Mouse (Mus musculus): ENCODE measurements around the gene Defb25. TPM values are rescaled to one million over a fixed set of nuclear protein-coding genes. Genes with fewer than 3 reads are reported as not detected.

The Defb25 gene
- polyA plus RNA-seq, 1 experiment from 2014 or later, result not detected

GRCm38 (mm10) chr2:152620367-152621134 lies 2.3 kb downstream of the Defb25 start:
- no peak overlapping the region for H3K27ac ChIP-seq (ENCODE audit: low read depth, low read length)
- H3K36me3 ChIP-seq (ENCODE audit: control insufficient read depth, insufficient read depth, low read length), result no peaks in the 10 kb centered on the region
- H3K4me1 ChIP-seq (ENCODE audit: control insufficient read depth, insufficient read depth, low read length), result no peaks in the 10 kb centered on the region
- H3K4me3 ChIP-seq (ENCODE audit: low read depth, low read length), result no peak overlapping the region
- WGBS, result 68% methylated on average over 9 of the region's 9 CpGs
- no peaks in the 10 kb centered on the region for H3K27me3 ChIP-seq (ENCODE audit: control insufficient read depth, insufficient read depth, low read length)
- no peak overlapping the region for H3K9ac ChIP-seq (replicated peaks; ENCODE audit: low read depth, low read length)
- H3K4me2 ChIP-seq (ENCODE audit: low read depth, low read length), result no peak overlapping the region
- no peak for ATAC-seq (ENCODE audit: low read depth)
- no peaks in the 10 kb centered on the region for H3K9me3 ChIP-seq (ENCODE audit: control insufficient read depth, low read length)

- H3K27ac ChIP-seq (ENCODE audit: low read depth, low read length), result no peak overlapping the region
- WGBS, result 59% methylated on average over 5 of the region's 5 CpGs
- no peaks in the 10 kb centered on the region for H3K4me1 ChIP-seq (ENCODE audit: control insufficient read depth, insufficient read depth, low read length)
- H3K4me3 ChIP-seq (ENCODE audit: low read depth, low read length), result no peak overlapping the region
- H3K4me2 ChIP-seq (ENCODE audit: low read depth, low read length), result no peak overlapping the region
- no peak overlapping the region for H3K9ac ChIP-seq (replicated peaks; ENCODE audit: low read depth, low read length)
- ATAC-seq (ENCODE audit: low read depth), result no peak
- H3K36me3 ChIP-seq (ENCODE audit: control insufficient read depth, insufficient read depth, low read length), result no peaks in the 10 kb centered on the region
- no peaks in the 10 kb centered on the region for H3K9me3 ChIP-seq (ENCODE audit: control insufficient read depth, low read length)
- H3K27me3 ChIP-seq (ENCODE audit: control insufficient read depth, insufficient read depth, low read length), result no peaks in the 10 kb centered on the region
These were observed 5.5 kb downstream of the Defb25 start for GRCm38 (mm10) chr2:152617374-152617773.

GRCm38 (mm10) chr2:152616470-152616869 lies 6.4 kb downstream of the Defb25 start:
- ATAC-seq (ENCODE audit: low read depth), result no peak
- H3K36me3 ChIP-seq (ENCODE audit: control insufficient read depth, insufficient read depth, low read length), result no peaks in the 10 kb centered on the region
- H3K4me3 ChIP-seq (ENCODE audit: low read depth, low read length), result no peak overlapping the region
- no peak overlapping the region for H3K9ac ChIP-seq (replicated peaks; ENCODE audit: low read depth, low read length)
- H3K4me1 ChIP-seq (ENCODE audit: control insufficient read depth, insufficient read depth, low read length), result no peaks in the 10 kb centered on the region
- no peaks in the 10 kb centered on the region for H3K27me3 ChIP-seq (ENCODE audit: control insufficient read depth, insufficient read depth, low read length)
- WGBS, result 82% methylated on average over 6 of the region's 6 CpGs
- no peaks in the 10 kb centered on the region for H3K9me3 ChIP-seq (ENCODE audit: control insufficient read depth, low read length)
- no peak overlapping the region for H3K4me2 ChIP-seq (ENCODE audit: low read depth, low read length)
- H3K27ac ChIP-seq (ENCODE audit: low read depth, low read length), result no peak overlapping the region

- no peaks in the 10 kb centered on the region for H3K36me3 ChIP-seq (ENCODE audit: control insufficient read depth, insufficient read depth, low read length)
- peak; percentile 69; the same call in 1 of the 2 replicates for ATAC-seq (ENCODE audit: low read depth)
- no peaks in the 10 kb centered on the region for H3K4me1 ChIP-seq (ENCODE audit: control insufficient read depth, insufficient read depth, low read length)
- 9% methylated on average over 7 of the region's 7 CpGs for WGBS
- H3K4me3 ChIP-seq (ENCODE audit: low read depth, low read length), result no peak overlapping the region
- no peak overlapping the region for H3K27ac ChIP-seq (ENCODE audit: low read depth, low read length)
- H3K4me2 ChIP-seq (ENCODE audit: low read depth, low read length), result no peak overlapping the region
- H3K9me3 ChIP-seq (ENCODE audit: control insufficient read depth, low read length), result no peaks in the 10 kb centered on the region
- no peak overlapping the region for H3K9ac ChIP-seq (replicated peaks; ENCODE audit: low read depth, low read length)
- no peaks in the 10 kb centered on the region for H3K27me3 ChIP-seq (ENCODE audit: control insufficient read depth, insufficient read depth, low read length)
These were observed 7.3 kb downstream of the Defb25 start for GRCm38 (mm10) chr2:152615563-152615962.

- no peaks in the 10 kb centered on the region for H3K9me3 ChIP-seq (ENCODE audit: control insufficient read depth, low read length)
- no peaks in the 10 kb centered on the region for H3K36me3 ChIP-seq (ENCODE audit: control insufficient read depth, insufficient read depth, low read length)
- no peak overlapping the region for H3K4me2 ChIP-seq (ENCODE audit: low read depth, low read length)
- ATAC-seq (ENCODE audit: low read depth), result no peak
- H3K4me1 ChIP-seq (ENCODE audit: control insufficient read depth, insufficient read depth, low read length), result no peaks in the 10 kb centered on the region
- H3K27me3 ChIP-seq (ENCODE audit: control insufficient read depth, insufficient read depth, low read length), result no peaks in the 10 kb centered on the region
- no peak overlapping the region for H3K27ac ChIP-seq (ENCODE audit: low read depth, low read length)
- H3K4me3 ChIP-seq (ENCODE audit: low read depth, low read length), result no peak overlapping the region
- no peak overlapping the region for H3K9ac ChIP-seq (replicated peaks; ENCODE audit: low read depth, low read length)
- 42% methylated on average over 7 of the region's 8 CpGs for WGBS
These were observed 10.7 kb downstream of the Defb25 start for GRCm38 (mm10) chr2:152612193-152612592.

- no peak overlapping the region for H3K4me2 ChIP-seq (ENCODE audit: low read depth, low read length)
- WGBS, result 86% methylated on average over 1 of the region's 1 CpGs
- H3K9me3 ChIP-seq (ENCODE audit: control insufficient read depth, low read length), result no peaks in the 10 kb centered on the region
- no peaks in the 10 kb centered on the region for H3K36me3 ChIP-seq (ENCODE audit: control insufficient read depth, insufficient read depth, low read length)
- no peak overlapping the region for H3K9ac ChIP-seq (replicated peaks; ENCODE audit: low read depth, low read length)
- H3K4me1 ChIP-seq (ENCODE audit: control insufficient read depth, insufficient read depth, low read length), result no peaks in the 10 kb centered on the region
- no peak for ATAC-seq (ENCODE audit: low read depth)
- H3K27me3 ChIP-seq (ENCODE audit: control insufficient read depth, insufficient read depth, low read length), result no peaks in the 10 kb centered on the region
- no peak overlapping the region for H3K27ac ChIP-seq (ENCODE audit: low read depth, low read length)
- H3K4me3 ChIP-seq (ENCODE audit: low read depth, low read length), result no peak overlapping the region
These were observed 14.1 kb downstream of the Defb25 start for GRCm38 (mm10) chr2:152608719-152609118.

- Histone ChIP-seq H3K4me1 (ENCODE audit: control insufficient read depth, insufficient read depth, low read length) (no peaks in the 10 kb centered on the region), H3K9me3 (ENCODE audit: control insufficient read depth, low read length) (no peaks in the 10 kb centered on the region), H3K4me3 (ENCODE audit: low read depth, low read length) (no peak overlapping the region), H3K27me3 (ENCODE audit: control insufficient read depth, insufficient read depth, low read length) (no peaks in the 10 kb centered on the region), H3K36me3 (ENCODE audit: control insufficient read depth, insufficient read depth, low read length) (no peaks in the 10 kb centered on the region), H3K27ac (ENCODE audit: low read depth, low read length) (no peak overlapping the region), H3K4me2 (ENCODE audit: low read depth, low read length) (no peak overlapping the region), H3K9ac (replicated peaks; ENCODE audit: low read depth, low read length) (no peak overlapping the region)
- 53% methylated on average over 6 of the region's 6 CpGs for WGBS
- no peak for ATAC-seq (ENCODE audit: low read depth)
These were observed 15.1 kb downstream of the Defb25 start for GRCm38 (mm10) chr2:152607746-152608145.

- Histone ChIP-seq H3K9me3 (ENCODE audit: control insufficient read depth, low read length) (no peaks in the 10 kb centered on the region), H3K27me3 (ENCODE audit: control insufficient read depth, insufficient read depth, low read length) (no peaks in the 10 kb centered on the region), H3K4me3 (ENCODE audit: low read depth, low read length) (no peak within 1 kb of the TSS), H3K27ac (ENCODE audit: low read depth, low read length) (no peak within 1 kb of the TSS), H3K4me2 (ENCODE audit: low read depth, low read length) (no peak within 1 kb of the TSS), H3K9ac (replicated peaks; ENCODE audit: low read depth, low read length) (no peak within 1 kb of the TSS), H3K4me1 (ENCODE audit: control insufficient read depth, insufficient read depth, low read length) (no peaks in the 10 kb centered on the region), H3K36me3 (ENCODE audit: control insufficient read depth, insufficient read depth, low read length) (no peaks in the 10 kb centered on the region)
- ATAC-seq (ENCODE audit: low read depth), result no peak
- WGBS, result 87% methylated on average over 15 of the region's 15 CpGs
These were observed 18.8 kb downstream of the Defb25 start, which contains the start of gene Defb36 for GRCm38 (mm10) chr2:152604057-152604456. TSS of gene Defb36 (plus strand) at chr2:152604327.

GRCm38 (mm10) chr2:152601275-152601960 lies 21.4 kb downstream of the Defb25 start:
- ATAC-seq (ENCODE audit: low read depth), result no peak

More at GRCm38 (mm10) chr2:152601275-152601960, 21.4 kb downstream of the Defb25 start:
- no peaks in the 10 kb centered on the region for H3K4me1 ChIP-seq (ENCODE audit: control insufficient read depth, insufficient read depth, low read length)
- H3K27ac ChIP-seq (ENCODE audit: low read depth, low read length), result no peak overlapping the region
- no peaks in the 10 kb centered on the region for H3K9me3 ChIP-seq (ENCODE audit: control insufficient read depth, low read length)
- H3K9ac ChIP-seq (replicated peaks; ENCODE audit: low read depth, low read length), result no peak overlapping the region
- no peaks in the 10 kb centered on the region for H3K27me3 ChIP-seq (ENCODE audit: control insufficient read depth, insufficient read depth, low read length)
- no peak overlapping the region for H3K4me3 ChIP-seq (ENCODE audit: low read depth, low read length)
- H3K36me3 ChIP-seq (ENCODE audit: control insufficient read depth, insufficient read depth, low read length), result no peaks in the 10 kb centered on the region
- H3K4me2 ChIP-seq (ENCODE audit: low read depth, low read length), result no peak overlapping the region
- 76% methylated on average over 4 of the region's 4 CpGs for WGBS

Measured in neural tube, embryonic 14.5 days (tissue).